Mouse (Mus musculus) gastrocnemius, adult 18-20 months (tissue): Measurements from ENCODE around the gene Zbtb5. TPM values are rescaled to one million over a fixed set of nuclear protein-coding genes. Genes with fewer than 3 reads are reported as not detected.
A peak's percentile ranks its signal among the peaks of the same experiment; 100 is the strongest.
"Not testable (repeated sequence)": the region's sequence is repeated elsewhere in the genome, so short reads cannot be mapped to it uniquely, and the experiment has no call there.

Source experiments
- DNase-seq: peaks from one replicate; pipeline ENCODE4 v3.0.0; 2021; ENCODE audit warnings: low spot score
- total RNA-seq, 2 experiments: library from RNA; stranded (reverse); gene quantifications; 2 replicates each; pipeline ENCODE4 v1.2.3; 2021

Gene Zbtb5
- total RNA-seq, 2 experiments from 2014 or later, result 2.0 to 2.3 TPM

DNA sequence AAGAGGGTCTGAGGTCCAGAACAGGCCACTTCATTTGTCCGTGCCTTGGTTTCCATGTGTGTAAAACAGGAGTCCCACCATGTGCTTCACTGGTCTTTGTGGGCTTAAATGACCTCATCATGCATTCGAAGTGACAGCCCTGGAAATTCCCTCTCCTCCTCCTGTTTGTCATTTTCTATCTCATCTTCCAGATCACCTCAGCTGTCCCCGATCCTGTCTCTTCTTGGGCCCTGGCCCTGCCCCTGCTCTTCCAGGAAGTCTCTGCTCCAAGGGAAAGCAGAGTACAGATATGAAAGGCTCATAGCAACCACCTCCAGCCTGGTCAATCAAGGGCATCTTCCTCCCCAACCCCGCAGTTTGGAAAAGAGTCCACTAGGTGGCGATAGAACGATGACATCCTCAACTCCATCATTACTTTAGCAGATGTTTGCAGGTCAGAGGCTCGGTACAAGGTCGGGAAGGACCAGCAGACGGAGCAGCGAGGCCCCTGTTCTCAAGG lies 41.6 kb downstream of the Zbtb5 start:
- peak; percentile 42 for DNase-seq

DNA sequence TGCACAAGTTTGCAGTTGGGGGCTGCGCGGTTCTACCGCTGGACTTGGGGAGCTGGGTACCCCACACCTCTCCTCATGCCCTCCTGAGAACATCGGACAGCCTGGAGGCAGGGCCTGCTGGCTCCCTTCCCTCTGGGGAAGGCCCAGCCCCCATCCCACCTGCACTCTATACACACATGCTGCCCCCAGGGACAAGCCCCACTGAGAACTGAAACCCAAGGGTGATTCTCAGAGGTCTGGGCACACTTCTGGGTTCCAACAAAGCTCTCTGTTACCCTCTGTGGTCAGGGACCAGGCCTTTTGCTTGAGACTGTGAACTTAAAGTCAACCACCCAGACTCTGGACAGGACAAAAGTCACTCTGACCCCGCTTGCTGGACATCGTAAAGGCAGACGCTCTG lies 42.2 kb downstream of the Zbtb5 start:
- DNase-seq, result no peak

DNA sequence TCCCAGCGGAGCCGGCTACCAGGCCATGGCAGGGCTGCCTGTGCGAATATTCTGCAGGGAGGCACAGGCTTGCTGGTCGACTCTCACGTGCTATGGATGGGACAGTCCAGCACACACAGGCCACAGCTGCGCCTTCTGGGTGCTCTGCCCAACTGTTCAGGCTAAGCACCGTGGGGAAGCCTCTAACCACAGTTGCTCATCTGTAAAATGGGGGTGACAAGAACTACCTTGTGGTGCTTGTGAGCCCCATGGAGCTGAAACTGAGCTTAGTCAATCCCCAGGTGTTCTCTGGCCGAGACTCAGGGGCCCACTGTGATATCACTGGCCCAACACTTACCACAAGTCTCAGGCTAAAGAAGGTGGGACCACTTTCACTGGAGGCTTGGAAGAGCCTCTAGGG lies 44.8 kb downstream of the Zbtb5 start:
- DNase-seq, result no peak

DNA sequence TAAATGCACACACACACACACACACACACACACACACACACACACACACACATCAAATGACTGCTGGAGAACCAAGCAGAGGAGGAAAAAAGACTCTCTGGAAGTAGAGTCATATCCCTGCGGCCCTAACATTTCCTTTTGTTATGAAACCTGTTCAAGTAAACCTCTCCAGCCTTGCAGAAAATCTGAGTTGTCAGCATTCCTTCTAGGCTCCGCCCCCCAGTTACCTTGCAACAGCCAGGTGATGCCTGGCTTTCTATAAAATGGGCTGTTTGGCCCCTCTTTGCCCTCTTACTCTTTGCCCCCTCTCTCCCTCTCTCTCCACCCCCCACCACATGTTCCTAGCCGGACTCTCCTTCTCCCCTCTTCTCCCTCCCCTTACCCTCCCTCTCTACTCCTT lies 46.5 kb downstream of the Zbtb5 start:
- no peak for DNase-seq

DNA sequence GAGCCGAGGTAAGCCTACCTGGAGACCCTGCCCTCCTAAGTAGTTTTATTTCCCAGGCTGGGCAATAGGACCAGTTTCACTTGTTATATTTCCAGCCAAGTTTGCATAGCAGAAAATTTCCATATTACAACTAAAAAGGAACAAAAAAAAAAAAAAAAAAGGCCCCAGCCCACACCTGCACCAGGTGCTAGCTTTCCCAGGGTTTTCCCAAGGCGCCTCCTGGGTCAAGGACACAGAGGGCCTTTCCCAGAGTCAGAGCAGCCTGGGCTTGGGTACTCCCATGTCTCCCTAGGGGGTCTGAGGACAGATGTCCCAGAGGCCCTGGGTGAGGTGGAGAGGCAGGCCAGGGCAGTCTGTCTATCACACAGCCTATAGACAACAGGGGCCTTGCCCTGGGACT lies 47.0 kb downstream of the Zbtb5 start:
- no peak for DNase-seq

DNA sequence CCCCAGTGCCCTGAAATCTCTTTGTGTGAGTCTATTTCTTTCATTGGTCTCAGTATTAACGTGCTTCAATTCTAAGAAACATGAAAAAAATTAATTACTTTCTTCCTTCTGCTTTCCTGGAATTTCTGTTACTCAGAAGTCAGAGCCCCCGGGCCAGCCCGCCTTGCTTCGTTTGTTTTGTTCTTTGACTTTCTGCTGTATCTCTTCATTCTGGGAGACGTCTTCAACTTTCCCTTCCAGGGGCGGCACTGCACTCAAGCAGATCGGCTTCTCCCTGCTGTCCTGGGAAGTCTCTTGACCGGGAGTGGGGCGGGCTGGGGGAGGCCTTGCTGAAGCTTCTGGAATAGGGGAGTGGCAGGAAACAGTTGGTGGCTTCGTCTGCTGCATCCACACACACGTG lies 49.1 kb downstream of the Zbtb5 start:
- DNase-seq, result no peak

DNA sequence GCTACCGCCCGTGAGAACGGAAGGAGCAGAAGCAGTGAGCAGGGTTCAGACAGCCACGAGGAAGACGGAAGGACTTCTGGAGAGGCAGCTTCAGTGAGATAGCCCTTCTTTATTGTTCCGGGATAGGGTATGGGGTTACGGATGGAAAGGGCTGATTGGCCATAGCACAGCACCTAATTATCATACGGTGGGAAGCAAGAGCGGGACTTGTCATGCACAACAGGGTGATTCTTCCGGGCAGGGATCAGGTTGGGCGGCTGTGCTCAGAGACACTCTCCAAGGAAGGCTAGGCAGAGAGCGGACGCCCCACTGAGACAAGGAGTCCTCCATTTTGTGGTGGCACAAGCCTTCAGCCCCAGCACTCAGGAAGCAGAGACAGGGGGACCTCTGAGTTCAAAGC lies 53.0 kb downstream of the Zbtb5 start:
- no peak for DNase-seq

DNA sequence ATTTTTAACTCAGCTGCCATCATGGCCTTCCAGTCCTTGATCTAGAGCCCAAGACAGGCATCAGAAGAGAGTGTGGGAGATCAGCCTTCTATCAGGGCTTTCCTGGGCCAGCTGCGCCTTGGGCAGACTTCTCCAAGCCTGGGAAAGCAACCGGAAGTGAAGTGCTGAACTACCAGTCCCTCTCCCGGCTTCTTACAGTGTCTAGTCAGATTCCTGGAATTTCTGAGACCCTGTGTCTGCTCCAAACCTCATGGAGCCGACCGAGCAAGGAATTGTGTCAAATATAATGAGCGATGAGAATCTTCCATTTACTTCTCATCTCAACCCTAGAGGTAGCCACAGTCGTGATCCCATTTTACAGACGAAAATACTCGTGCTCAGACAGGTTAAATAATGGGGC lies 53.4 kb downstream of the Zbtb5 start:
- no peak for DNase-seq

DNA sequence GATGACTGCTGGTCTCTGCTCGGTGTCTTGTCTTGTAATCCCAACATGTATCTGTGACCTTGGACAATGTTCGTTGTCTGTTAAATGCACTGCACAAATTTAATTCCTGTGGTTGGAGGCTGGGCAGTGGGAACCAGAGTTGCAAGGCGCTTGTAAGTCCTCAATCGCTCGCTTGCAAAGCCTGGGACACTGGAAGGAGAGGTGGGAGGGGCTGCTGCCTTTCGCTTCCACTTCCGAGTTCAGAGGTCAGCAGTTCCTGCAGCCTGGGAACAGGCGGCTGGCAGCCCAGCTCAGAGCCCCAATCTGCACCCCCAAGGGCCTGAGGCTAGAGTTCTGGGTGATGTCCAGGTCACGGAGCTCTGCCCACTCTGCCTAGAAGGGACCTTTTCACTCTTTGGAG lies 59.2 kb downstream of the Zbtb5 start:
- no peak for DNase-seq

DNA sequence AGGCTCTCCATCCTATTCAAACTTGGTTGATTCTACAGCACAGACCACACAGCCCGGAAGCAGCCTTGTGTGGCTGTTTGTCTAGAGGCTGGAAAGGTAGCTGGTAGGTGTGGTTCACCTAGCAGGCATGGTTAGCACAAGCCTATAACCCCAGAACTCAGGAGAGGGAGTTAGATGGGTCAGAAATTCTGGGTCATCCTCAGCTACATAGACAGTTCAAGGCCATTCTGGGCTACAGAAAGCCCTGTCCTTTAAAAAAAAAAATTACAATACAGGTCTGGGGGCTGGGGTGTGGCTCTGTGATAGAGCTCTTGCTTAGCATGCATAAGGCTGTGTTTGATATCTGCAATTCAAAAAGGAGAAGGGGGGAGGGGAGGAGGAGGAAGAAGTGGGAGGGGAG lies 63.9 kb downstream of the Zbtb5 start:
- DNase-seq, result no peak

DNA sequence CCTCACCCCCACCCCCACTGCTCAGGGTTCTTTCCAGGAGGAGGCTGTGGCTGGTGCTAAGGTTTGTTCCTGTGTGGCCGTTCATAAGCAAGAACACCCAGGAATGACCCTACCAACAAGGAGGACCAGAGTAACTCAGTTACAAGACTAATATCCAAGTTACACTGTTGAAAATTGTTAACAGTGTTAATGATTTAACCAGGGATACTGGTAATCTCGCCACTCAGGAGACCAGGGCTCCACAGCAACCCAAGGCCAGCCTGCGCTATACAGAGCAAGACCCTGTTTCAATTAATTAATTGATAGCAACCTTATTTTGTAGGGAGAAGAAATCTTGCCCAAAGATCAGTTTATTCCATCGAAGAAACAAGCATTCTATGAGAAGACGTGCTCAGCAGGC lies 64.7 kb downstream of the Zbtb5 start:
- no peak for DNase-seq

DNA sequence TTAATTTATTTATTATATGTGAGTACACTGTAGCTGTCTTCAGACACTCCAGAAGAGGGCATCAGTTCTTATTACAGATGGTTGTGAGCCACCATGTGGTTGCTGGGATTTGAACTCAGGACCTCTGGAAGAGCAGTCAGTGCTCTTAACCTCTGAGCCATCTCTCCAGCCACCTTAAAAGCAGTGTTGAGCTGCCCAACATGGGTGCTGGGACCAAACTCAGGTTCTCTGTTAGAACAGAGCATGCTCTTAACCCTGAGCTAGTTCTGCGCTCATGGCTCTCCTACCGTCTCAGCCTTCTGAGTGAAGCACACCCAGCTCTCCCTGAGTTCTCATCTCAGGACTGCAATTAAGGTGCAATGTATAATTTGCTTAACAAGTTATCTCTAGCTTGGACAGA lies 66.1 kb downstream of the Zbtb5 start:
- not testable (repeated sequence) for DNase-seq

DNA sequence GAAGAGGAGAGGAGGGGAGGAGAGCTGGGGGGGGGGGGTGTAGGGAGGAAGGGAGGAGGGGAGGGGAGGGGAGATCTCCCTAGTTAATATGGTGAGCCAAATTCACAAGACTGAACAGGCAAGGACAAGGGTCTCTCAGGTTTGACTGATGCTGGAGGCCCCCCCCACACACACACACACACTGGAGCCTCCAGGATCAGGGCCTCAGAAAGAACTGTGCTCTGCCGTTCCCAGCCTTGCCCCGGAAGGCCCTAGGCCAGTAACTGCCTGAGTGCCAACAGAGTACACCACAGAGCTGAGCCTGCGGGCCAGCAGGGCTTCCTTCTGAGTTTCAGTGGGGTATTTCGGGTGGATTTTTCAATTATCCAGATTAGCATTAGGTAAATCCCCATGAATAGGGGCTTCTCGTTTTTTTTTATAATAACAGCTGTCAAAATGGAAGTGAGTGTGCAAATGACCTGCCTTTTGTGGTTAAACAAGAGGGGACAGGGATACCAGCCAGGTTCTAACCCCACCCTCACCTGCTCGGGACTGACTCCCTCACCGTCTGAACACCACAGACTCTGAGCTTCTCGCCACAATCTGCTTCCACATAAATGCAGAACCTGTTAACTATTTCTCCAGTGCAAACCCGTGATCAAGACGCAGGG lies 67.7 kb downstream of the Zbtb5 start:
- no peak for DNase-seq

DNA sequence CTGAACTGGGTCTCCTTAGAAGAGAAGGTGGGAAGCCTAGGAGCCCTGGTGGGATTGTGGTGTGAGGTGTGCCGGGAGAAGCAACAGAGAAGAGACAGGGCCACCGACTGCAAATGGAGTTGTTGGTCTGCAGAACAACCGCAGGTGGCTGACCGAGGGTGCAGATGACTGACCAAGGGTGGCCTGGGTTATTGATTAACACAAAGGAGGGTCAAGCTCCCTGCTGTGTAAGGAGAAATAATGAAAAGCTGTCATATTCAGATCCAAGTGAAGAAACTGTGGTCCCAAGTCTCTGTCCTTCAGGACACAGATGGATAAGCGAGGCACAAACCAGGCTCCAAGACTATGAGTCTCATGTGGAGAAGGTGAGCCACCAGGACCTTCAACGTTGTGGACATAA lies 68.7 kb downstream of the Zbtb5 start:
- no peak for DNase-seq

DNA sequence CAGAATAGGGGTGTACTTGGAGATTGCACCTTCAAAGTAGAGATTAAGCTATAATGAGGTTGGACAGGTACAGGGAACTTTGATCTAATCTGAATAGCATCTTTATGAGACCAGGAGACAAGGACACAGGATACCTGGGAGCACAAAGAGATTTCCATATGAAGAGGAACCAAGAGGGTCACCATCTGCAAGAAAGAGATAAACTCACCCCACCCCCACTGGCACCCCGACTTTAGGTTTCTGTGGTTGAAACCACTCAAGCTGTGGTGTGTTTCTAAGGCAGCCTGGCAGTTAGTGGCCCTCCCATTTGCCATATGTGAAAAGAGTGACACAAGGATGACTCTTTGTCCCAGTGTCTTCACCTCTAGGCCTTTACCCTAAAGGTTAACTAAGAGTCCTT lies 70.0 kb downstream of the Zbtb5 start:
- no peak for DNase-seq

Other genes with a start within 250 kb of the Zbtb5 start
- 10 to 100 TPM; 21.9 to 28.0 TPM for gene Grhpr, start 31.0 kb downstream of the Zbtb5 start, total RNA-seq
- gene Polr1e, start 6.2 kb upstream of the Zbtb5 start, total RNA-seq, result 1 to 10 TPM; 4.1 to 4.5 TPM
- 1 to 10 TPM; 1.8 TPM for gene Fbxo10, start 72.2 kb upstream of the Zbtb5 start, total RNA-seq
- gene Tomm5, start 95.7 kb upstream of the Zbtb5 start, total RNA-seq, result 10 to 100 TPM; 67.4 to 69.0 TPM
- not detected for gene Frmpd1, start 172.5 kb upstream of the Zbtb5 start, total RNA-seq